Mouse (Mus musculus) G1E (cell line): ENCODE data around the gene Gpr137b. TPM values are rescaled to one million over a fixed set of nuclear protein-coding genes. Genes with fewer than 3 reads are reported as not detected.
"Not testable (repeated sequence)": the region's sequence is repeated elsewhere in the genome, so short reads cannot be mapped to it uniquely, and the experiment has no call there.

Source experiments
- ATAC-seq: 2 replicates; pipeline ENCODE4 v1.8.0; 2016; ENCODE audit warnings: mild to moderate bottlenecking; ENCODE audit not compliant: insufficient number of reproducible peaks, poor library complexity, low FRiP score, severe bottlenecking; ENCODE audit errors: extremely low read depth
- DNase-seq: peaks from one replicate; pipeline ENCODE4 v3.0.0; 2012; ENCODE audit warnings: low spot score
- H3K27me3 ChIP-seq: 2 replicates; pipeline ENCODE4 v1.6.1; 2012; ENCODE audit warnings: mild to moderate bottlenecking, low read length, inconsistent platforms; ENCODE audit not compliant: insufficient read depth
- H3K36me3 ChIP-seq: replicated peaks from 2 replicates; pipeline ENCODE3; 2012; ENCODE audit warnings: mild to moderate bottlenecking, inconsistent platforms
- H3K4me1 ChIP-seq: 2 replicates; pipeline ENCODE4 v1.6.1; 2012; ENCODE audit warnings: low read depth, low read length, inconsistent platforms, mixed read lengths; ENCODE audit not compliant: insufficient read depth
- H3K4me3 ChIP-seq: 2 replicates; pipeline ENCODE4 v1.5.1; 2012; ENCODE audit warnings: low read depth, mild to moderate bottlenecking, inconsistent platforms, low read length, moderate library complexity, mixed read lengths
- H3K9me3 ChIP-seq: replicated peaks from 2 replicates; pipeline ENCODE4 v1.6.1; 2012; ENCODE audit warnings: inconsistent platforms
- CTCF ChIP-seq: IDR thresholded peaks from 2 replicates; pipeline ENCODE4 v1.5.1; 2012; ENCODE audit warnings: low read depth, low read length, inconsistent platforms, mixed read lengths
- GATA1 ChIP-seq: IDR thresholded peaks from 2 replicates; pipeline ENCODE4 v1.6.1; 2012; ENCODE audit warnings: borderline replicate concordance, low read length, inconsistent platforms, mixed read lengths
- GATA2 ChIP-seq: IDR thresholded peaks from 2 replicates; pipeline ENCODE4 v1.6.1; 2012; ENCODE audit warnings: low read depth, low read length, inconsistent platforms, borderline replicate concordance
- POLR2AphosphoS5 ChIP-seq: IDR thresholded peaks from 2 replicates; pipeline ENCODE4 v1.6.1; 2012; ENCODE audit warnings: low read depth, low read length, inconsistent platforms; ENCODE audit not compliant: insufficient replicate concordance
- TAL1 ChIP-seq: conservative IDR thresholded peaks from 2 replicates; pipeline ENCODE4 v1.6.1; 2012; ENCODE audit warnings: low read depth, low read length, inconsistent platforms, mixed read lengths
- polyA plus RNA-seq: library from polyadenylated mRNA; stranded (reverse); fragments of >175 nt; gene quantifications from 2 replicates; pipeline ENCODE4 v1.2.3, GENCODE M21; 2012
- total RNA-seq, 2 experiments: library from RNA; stranded (forward) in 1 of 2; stranded (reverse) in 1 of 2; fragments of 200-1000 nt in 1 of 2; fragments of >200 nt in 1 of 2; fragmentation: Nextera tagmentation in 1 of 2; gene quantifications; 2 replicates each; pipeline ENCODE4 v1.2.3; 2014 to 2017

Gene Gpr137b
- total and polyA plus RNA-seq, 3 experiments = 0.27 TPM; not detected in 2

DNA sequence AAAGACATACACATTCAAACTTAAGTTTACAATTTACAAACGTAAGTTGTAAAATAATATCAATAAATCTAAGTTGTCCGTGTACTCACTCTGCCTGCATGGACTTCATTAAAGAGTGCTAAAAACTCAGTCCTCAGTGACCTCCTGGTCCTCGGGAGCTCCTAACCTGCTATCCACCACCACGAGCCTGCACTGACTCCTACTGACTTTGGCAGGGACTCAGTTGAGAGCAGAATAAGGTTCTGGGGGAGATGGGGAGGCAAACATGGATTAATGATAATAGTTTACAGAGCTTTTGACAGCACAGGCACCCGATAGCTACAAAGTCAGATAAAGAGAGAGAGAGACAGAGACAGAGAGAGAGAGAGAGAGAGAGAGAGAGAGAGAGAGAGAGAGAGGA lies 16.6 kb downstream of the Gpr137b start:
- Histone ChIP-seq H3K4me3 (no peak overlapping the region), H3K9me3 (no peaks in the 10 kb centered on the region), H3K36me3 (no peaks in the 10 kb centered on the region), H3K4me1 (no peaks in the 10 kb centered on the region), H3K27me3 (no peaks in the 10 kb centered on the region)
- ATAC-seq (no peak), DNase-seq (no peak)
- TF ChIP-seq CTCF (no peak), GATA1 (no peak), POLR2AphosphoS5 (no peak), TAL1 (no peak), GATA2 (no peak)

DNA sequence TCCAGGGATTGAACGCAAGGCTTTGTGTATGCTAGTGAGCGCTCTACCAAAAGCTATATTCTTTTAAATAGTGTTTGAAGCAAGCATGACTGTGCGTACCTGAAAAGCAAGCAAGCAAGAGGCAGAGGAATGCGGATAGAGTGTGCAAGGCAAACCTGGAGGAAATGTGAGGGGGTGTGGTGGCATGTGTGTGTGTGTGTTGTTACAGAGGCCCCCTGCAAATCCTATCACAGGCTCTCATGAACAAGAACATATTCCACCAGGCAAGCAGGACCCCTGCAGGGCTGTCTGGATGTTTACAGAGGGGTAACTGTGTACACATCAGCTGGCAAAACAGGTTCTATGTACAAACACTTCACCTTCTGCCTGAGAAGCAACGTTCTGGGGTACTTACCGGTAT lies 19.8 kb downstream of the Gpr137b start:
- H3K9me3 ChIP-seq = not testable (repeated sequence)

DNA sequence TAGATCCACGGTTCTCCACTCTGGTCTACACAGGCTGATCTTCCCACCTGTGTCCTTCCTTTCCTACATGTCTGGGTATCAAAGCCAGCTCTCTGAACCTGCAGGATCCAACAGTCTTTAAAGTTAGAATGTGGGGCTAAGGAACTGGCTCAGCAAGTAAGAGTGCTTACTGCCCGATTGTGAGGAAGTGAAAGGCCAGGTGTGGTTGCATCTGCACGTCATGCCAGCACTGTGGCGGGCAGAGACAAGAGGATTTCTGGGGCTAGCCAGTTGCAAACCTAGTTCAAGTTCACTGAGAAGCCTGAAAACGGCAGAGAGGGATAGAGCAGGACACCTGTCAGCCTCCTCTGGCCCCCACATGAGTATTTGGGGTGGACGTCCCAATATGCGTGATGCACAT lies 22.4 kb downstream of the Gpr137b start:
- not testable (repeated sequence) for H3K9me3 ChIP-seq, DNase-seq, H3K27me3 ChIP-seq, H3K4me3 ChIP-seq, ATAC-seq, H3K4me1 ChIP-seq, H3K36me3 ChIP-seq

More for the DNA sequence above, 19.8 kb downstream of the Gpr137b start:
- not testable (repeated sequence) for H3K4me3 ChIP-seq, ATAC-seq, DNase-seq, H3K36me3 ChIP-seq, H3K27me3 ChIP-seq, H3K4me1 ChIP-seq

DNA sequence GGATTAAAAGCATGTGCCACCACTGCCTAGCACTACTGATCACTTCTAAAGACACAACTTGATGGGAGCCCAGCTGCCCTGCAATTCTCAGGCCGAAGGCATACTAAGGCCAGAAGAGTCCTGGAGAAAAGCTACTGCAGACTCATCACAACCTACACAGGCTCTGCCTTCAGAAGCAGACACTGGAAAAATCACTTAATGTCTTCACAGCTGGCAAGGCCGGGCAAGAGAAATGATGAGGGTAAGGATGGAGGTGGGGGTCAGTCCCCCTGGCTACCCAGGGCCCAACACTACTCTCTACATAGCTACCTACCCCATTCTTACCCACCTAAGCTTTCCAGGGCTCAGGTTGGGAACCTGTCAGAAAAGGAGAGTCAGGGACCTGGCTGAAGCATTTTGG lies 27.4 kb downstream of the Gpr137b start:
- H3K27me3 ChIP-seq, H3K4me3 ChIP-seq, H3K9me3 ChIP-seq, DNase-seq, H3K4me1 ChIP-seq, ATAC-seq, H3K36me3 ChIP-seq: not testable (repeated sequence)

DNA sequence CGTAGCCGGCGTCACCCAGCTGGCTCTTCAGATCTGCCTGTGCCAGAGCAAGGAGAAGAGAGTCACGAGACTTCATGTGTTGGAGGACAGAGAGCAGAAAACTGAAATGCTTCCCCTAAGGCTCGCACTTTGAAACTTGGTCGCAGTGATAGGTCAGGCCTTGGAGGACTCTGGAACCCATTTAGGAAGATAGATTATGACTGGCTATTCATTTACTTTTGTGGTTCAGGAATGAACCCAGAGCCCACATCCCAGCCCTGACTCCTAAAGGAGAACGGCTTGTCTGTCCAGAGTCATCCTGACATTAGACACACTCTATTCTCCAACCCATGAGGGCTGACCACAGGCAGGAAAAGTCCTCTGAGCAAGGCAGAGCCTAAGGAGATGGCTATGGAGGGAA lies 30.3 kb downstream of the Gpr137b start:
- not testable (repeated sequence) for H3K4me3 ChIP-seq, DNase-seq, H3K36me3 ChIP-seq, H3K27me3 ChIP-seq, H3K4me1 ChIP-seq, ATAC-seq, H3K9me3 ChIP-seq

DNA sequence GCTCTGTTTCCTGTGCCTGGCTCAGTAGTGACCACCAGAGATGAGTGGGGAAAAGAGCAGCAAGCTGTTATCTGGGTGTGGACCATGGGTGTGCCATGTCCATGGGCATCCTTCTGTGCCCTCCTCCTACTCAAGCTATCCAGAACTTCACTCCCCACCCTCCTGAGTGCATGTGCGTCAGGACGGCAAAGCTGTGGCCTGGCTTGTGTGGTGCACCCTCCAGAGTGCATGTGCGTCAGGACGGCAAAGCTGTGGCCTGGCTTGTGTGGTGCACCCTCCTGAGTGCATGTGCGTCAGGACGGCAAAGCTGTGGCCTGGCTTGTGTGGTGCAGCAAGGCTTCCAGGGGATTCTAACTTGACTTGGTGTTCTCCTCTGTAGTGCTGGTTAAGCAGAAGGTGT lies 31.6 kb downstream of the Gpr137b start:
- not testable (repeated sequence) for DNase-seq, H3K4me1 ChIP-seq, H3K9me3 ChIP-seq, ATAC-seq, H3K27me3 ChIP-seq, H3K36me3 ChIP-seq, H3K4me3 ChIP-seq

DNA sequence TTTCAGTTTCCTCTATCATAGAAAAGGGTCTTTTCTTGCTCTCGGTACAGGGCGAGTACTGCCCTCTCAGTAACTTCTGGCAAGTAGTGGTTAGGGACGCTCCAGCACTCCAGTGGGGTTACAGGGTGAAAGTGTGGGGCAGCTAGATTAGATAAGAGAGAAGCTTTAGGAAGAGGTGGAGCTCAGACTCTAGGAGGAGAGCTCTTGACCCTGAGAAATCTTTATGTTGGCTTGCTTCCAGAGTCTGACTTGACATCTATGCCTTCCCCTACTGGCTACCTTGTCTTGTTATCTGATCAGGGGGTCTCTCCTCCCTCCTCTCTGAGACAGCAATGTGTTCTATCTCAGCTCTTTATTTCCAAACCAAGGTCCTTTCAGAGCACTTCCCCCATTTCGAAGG lies 33.8 kb downstream of the Gpr137b start:
- not testable (repeated sequence) for DNase-seq, H3K9me3 ChIP-seq, H3K27me3 ChIP-seq, H3K4me1 ChIP-seq, H3K4me3 ChIP-seq, H3K36me3 ChIP-seq
- peak; percentile 62 for ATAC-seq

DNA sequence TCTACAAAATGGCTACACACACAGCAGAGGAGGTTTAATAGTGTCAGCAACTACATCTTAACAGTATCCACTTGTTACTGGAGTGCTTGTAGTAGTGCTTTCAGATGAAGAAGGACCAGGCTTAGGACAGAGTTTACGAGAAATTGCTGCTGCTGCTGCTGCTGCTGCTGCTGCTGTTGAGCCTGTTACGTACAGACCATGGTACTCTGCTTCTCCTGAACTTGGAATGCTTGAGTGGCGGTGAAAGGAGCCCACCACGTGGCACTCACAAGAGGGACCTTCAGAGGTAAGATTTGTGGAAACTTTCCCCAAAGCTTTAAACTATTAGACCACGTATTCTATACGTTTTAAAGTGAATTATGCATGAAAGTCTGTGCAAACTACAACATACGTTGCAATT lies 35.2 kb downstream of the Gpr137b start:
- H3K4me1 ChIP-seq, H3K27me3 ChIP-seq, ATAC-seq, H3K4me3 ChIP-seq, H3K36me3 ChIP-seq, DNase-seq, H3K9me3 ChIP-seq: not testable (repeated sequence)

DNA sequence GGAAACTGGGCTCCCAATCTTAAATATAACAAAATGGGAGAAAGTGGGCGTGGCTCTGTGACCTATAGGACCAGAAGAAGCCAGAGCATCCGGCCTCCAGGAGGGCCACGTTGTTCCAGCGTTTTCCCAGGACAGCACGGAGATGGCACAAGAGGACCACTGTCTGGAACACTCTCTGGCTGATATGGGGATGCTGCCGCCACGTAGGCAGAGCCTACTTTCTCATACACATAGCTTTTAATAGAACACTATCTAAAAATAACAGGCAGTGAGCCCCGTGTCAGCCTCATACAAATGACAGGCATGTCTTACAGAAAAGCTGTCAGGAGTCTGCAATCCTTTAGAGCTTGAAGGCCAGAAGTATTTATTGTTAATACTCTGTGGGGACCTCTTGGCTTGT lies 35.7 kb downstream of the Gpr137b start:
- not testable (repeated sequence) for ATAC-seq, H3K27me3 ChIP-seq, H3K36me3 ChIP-seq, DNase-seq, H3K4me1 ChIP-seq, H3K9me3 ChIP-seq, H3K4me3 ChIP-seq

DNA sequence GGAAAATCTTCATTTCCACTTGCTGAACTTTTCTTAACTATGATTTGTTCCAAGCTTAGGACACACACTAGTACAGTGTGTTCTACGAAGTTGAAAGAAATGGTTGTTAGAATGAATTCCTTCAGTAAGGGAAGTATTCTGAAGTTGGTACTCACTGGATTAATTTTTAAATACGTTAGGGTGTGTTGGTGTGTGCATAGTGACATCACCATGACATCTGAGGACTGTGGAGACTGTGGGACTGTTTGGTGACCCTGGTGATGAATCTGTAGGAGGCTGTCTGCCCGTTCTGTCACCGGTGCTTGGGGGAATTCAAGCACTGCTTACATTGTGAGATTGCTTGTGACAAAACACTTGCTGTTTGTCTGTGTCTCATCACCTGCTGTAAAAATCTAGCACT lies 41.7 kb downstream of the Gpr137b start:
- H3K36me3 ChIP-seq, H3K9me3 ChIP-seq, H3K27me3 ChIP-seq, ATAC-seq, DNase-seq, H3K4me3 ChIP-seq, H3K4me1 ChIP-seq: not testable (repeated sequence)

DNA sequence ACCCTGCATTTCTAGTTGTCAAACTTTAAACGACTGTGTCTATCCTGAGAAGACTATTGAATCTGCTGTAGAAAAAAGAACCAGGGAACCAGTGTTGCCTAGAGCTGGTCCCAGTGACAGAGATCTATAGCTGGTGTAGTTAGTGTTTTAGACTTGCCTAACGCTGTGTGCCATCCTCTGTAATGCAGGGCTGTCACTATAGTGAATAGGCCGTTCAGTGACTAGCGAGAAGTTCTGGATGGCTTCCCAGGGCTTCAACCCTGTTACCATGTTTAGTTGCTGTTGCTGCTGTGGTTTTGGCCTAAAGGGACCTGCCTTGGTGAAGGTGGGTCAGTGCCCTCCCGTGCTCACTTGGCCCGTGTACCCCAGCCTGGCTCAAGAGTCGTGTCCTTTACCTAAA lies 43.1 kb downstream of the Gpr137b start:
- H3K36me3 ChIP-seq, ATAC-seq, DNase-seq, H3K4me1 ChIP-seq, H3K27me3 ChIP-seq, H3K4me3 ChIP-seq, H3K9me3 ChIP-seq: not testable (repeated sequence)
